Mouse (Mus musculus): ENCODE results near the gene Pheta2. TPM values are rescaled to one million over a fixed set of nuclear protein-coding genes. Genes with fewer than 3 reads are reported as not detected.
A peak's percentile ranks its signal among the peaks of the same experiment; 100 is the strongest.

The Pheta2 gene
- polyA plus RNA-seq (2016; fragmentation: Nextera tagmentation; extraction: Ambion mirVana): 11.1 and 12.0 TPM in 2 replicates

- H3K36me3 ChIP-seq: peaks cover 38% of the 10 kb centered on the region
- under 1% methylated on average over 41 of the region's 41 CpGs for WGBS
- peaks cover 48% of the 10 kb centered on the region for H3K4me1 ChIP-seq
- peaks cover 6% of the 10 kb centered on the region for H3K27me3 ChIP-seq (ENCODE audit: insufficient read depth, poor library complexity, severe bottlenecking)
- DNase-seq (ENCODE audit: low spot score): peak; percentile 98
- H3K27ac ChIP-seq: peak within 1 kb of the TSS; percentile 91
- no peaks in the 10 kb centered on the region for H3K9me3 ChIP-seq
- peak within 1 kb of the TSS; percentile 68 for H3K4me3 ChIP-seq
Observed at GRCm38 (mm10) chr15:82338593-82339112, at the start of gene Pheta2, which contains the start of the genes Naga and Smdt1. Gene Pheta2, plus strand, starts transcription at chr15:82338942. Gene Naga, minus strand, starts transcription at chr15:82338925. Gene Smdt1, plus strand, starts transcription at chr15:82338959.

GRCm38 (mm10) chr15:82290252-82290651, 48.5 kb upstream of the Pheta2 start:
- no peaks in the 10 kb centered on the region for H3K9me3 ChIP-seq
- no peak for DNase-seq (ENCODE audit: low spot score)
- no peak overlapping the region for H3K4me3 ChIP-seq
- no peaks in the 10 kb centered on the region for H3K36me3 ChIP-seq
- H3K27me3 ChIP-seq (ENCODE audit: insufficient read depth, poor library complexity, severe bottlenecking): 0 out of 2 replicates have a peak, but pooled peaks cover 4% of the 10 kb centered on the region
- H3K27ac ChIP-seq: no peak overlapping the region
- WGBS: 85% methylated on average over 7 of the region's 7 CpGs
- H3K4me1 ChIP-seq: peaks cover 21% of the 10 kb centered on the region

- H3K27me3 ChIP-seq (ENCODE audit: insufficient read depth, poor library complexity, severe bottlenecking): 0 out of 2 replicates have a peak, but pooled peaks cover 4% of the 10 kb centered on the region
- no peaks in the 10 kb centered on the region for H3K36me3 ChIP-seq
- no peaks in the 10 kb centered on the region for H3K9me3 ChIP-seq
- H3K27ac ChIP-seq: no peak overlapping the region
- DNase-seq (ENCODE audit: low spot score): no peak
- H3K4me1 ChIP-seq: peaks cover 14% of the 10 kb centered on the region
- 15% methylated on average over 5 of the region's 5 CpGs for WGBS
- peak overlapping the region; percentile 42 for H3K4me3 ChIP-seq
Observed at GRCm38 (mm10) chr15:82292851-82293250, 45.9 kb upstream of the Pheta2 start.

GRCm38 (mm10) chr15:82293271-82293711, 45.5 kb upstream of the Pheta2 start:
- DNase-seq (ENCODE audit: low spot score): no peak
- Histone ChIP-seq H3K27me3 (ENCODE audit: insufficient read depth, poor library complexity, severe bottlenecking) (0 out of 2 replicates have a peak, but pooled peaks cover 4% of the 10 kb centered on the region), H3K27ac (no peak overlapping the region), H3K4me3 (peak overlapping the region; percentile 42), H3K9me3 (no peaks in the 10 kb centered on the region), H3K4me1 (peaks cover 14% of the 10 kb centered on the region), H3K36me3 (no peaks in the 10 kb centered on the region)
- WGBS: 12% methylated on average over 7 of the region's 7 CpGs

- no peaks in the 10 kb centered on the region for H3K36me3 ChIP-seq
- no peak for DNase-seq (ENCODE audit: low spot score)
- WGBS: 51% methylated on average over 8 of the region's 8 CpGs
- H3K4me3 ChIP-seq: no peak overlapping the region
- peaks cover 9% of the 10 kb centered on the region for H3K27me3 ChIP-seq (ENCODE audit: insufficient read depth, poor library complexity, severe bottlenecking)
- no peak overlapping the region for H3K27ac ChIP-seq
- H3K4me1 ChIP-seq: peaks cover 19% of the 10 kb centered on the region
- H3K9me3 ChIP-seq: peaks cover 3% of the 10 kb centered on the region; the same call in 1 of the 2 replicates
Observed at GRCm38 (mm10) chr15:82294059-82294458, 44.7 kb upstream of the Pheta2 start.

GRCm38 (mm10) chr15:82298764-82299561, 39.8 kb upstream of the Pheta2 start, which contains the start of gene Wbp2nl:
Gene Wbp2nl, plus strand, starts transcription at chr15:82298954.
- WGBS: 48% methylated on average over 39 of the region's 39 CpGs
- no peaks in the 10 kb centered on the region for H3K36me3 ChIP-seq
- H3K9me3 ChIP-seq: peaks cover 3% of the 10 kb centered on the region; the same call in 1 of the 2 replicates
- no peak for DNase-seq (ENCODE audit: low spot score)
- H3K27ac ChIP-seq: 0 out of 2 replicates have a peak within 1 kb of the TSS, but pooled peaks have one; percentile 24
- H3K27me3 ChIP-seq (ENCODE audit: insufficient read depth, poor library complexity, severe bottlenecking): peaks cover 12% of the 10 kb centered on the region
- H3K4me3 ChIP-seq: peak within 1 kb of the TSS; percentile 38
- peaks cover 9% of the 10 kb centered on the region for H3K4me1 ChIP-seq

- Histone ChIP-seq H3K27me3 (ENCODE audit: insufficient read depth, poor library complexity, severe bottlenecking) (no peaks in the 10 kb centered on the region), H3K27ac (no peak overlapping the region), H3K9me3 (no peaks in the 10 kb centered on the region), H3K4me3 (no peak overlapping the region), H3K4me1 (no peaks in the 10 kb centered on the region), H3K36me3 (no peaks in the 10 kb centered on the region)
- WGBS: 70% methylated on average over 3 of the region's 3 CpGs
- DNase-seq (ENCODE audit: low spot score): no peak
Observed at GRCm38 (mm10) chr15:82307107-82307506, 31.6 kb upstream of the Pheta2 start.

- Histone ChIP-seq H3K4me3 (no peak overlapping the region), H3K27ac (no peak overlapping the region), H3K36me3 (no peaks in the 10 kb centered on the region), H3K9me3 (no peaks in the 10 kb centered on the region), H3K4me1 (no peaks in the 10 kb centered on the region), H3K27me3 (ENCODE audit: insufficient read depth, poor library complexity, severe bottlenecking) (no peaks in the 10 kb centered on the region)
- 74% methylated on average over 3 of the region's 3 CpGs for WGBS
- no peak for DNase-seq (ENCODE audit: low spot score)
Observed at GRCm38 (mm10) chr15:82308416-82308815, 30.3 kb upstream of the Pheta2 start.

GRCm38 (mm10) chr15:82317839-82318238, 20.9 kb upstream of the Pheta2 start:
- no peak overlapping the region for H3K27ac ChIP-seq
- no peaks in the 10 kb centered on the region for H3K27me3 ChIP-seq (ENCODE audit: insufficient read depth, poor library complexity, severe bottlenecking)
- no peaks in the 10 kb centered on the region for H3K9me3 ChIP-seq
- DNase-seq (ENCODE audit: low spot score): no peak
- no peaks in the 10 kb centered on the region for H3K4me1 ChIP-seq
- no peak overlapping the region for H3K4me3 ChIP-seq
- 81% methylated on average over 6 of the region's 6 CpGs for WGBS
- H3K36me3 ChIP-seq: no peaks in the 10 kb centered on the region

- H3K4me1 ChIP-seq: no peaks in the 10 kb centered on the region
Observed at GRCm38 (mm10) chr15:82319613-82320012, 19.1 kb upstream of the Pheta2 start.

GRCm38 (mm10) chr15:82322195-82322594, 16.5 kb upstream of the Pheta2 start:
- 78% methylated on average over 8 of the region's 8 CpGs for WGBS
- H3K27ac ChIP-seq: no peak overlapping the region
- no peak for DNase-seq (ENCODE audit: low spot score)
- no peaks in the 10 kb centered on the region for H3K27me3 ChIP-seq (ENCODE audit: insufficient read depth, poor library complexity, severe bottlenecking)
- H3K4me3 ChIP-seq: no peak overlapping the region
- no peaks in the 10 kb centered on the region for H3K36me3 ChIP-seq
- no peaks in the 10 kb centered on the region for H3K9me3 ChIP-seq
- no peaks in the 10 kb centered on the region for H3K4me1 ChIP-seq

More at GRCm38 (mm10) chr15:82319613-82320012, 19.1 kb upstream of the Pheta2 start:
- no peak overlapping the region for H3K27ac ChIP-seq
- no peak for DNase-seq (ENCODE audit: low spot score)
- H3K36me3 ChIP-seq: no peaks in the 10 kb centered on the region
- no peaks in the 10 kb centered on the region for H3K9me3 ChIP-seq
- WGBS: 74% methylated on average over 1 of the region's 1 CpGs
- no peak overlapping the region for H3K4me3 ChIP-seq
- H3K27me3 ChIP-seq (ENCODE audit: insufficient read depth, poor library complexity, severe bottlenecking): no peaks in the 10 kb centered on the region

- DNase-seq (ENCODE audit: low spot score): no peak
- Histone ChIP-seq H3K9me3 (no peaks in the 10 kb centered on the region), H3K27ac (no peak overlapping the region), H3K4me3 (no peak overlapping the region), H3K27me3 (ENCODE audit: insufficient read depth, poor library complexity, severe bottlenecking) (no peaks in the 10 kb centered on the region), H3K4me1 (no peaks in the 10 kb centered on the region), H3K36me3 (peaks cover 11% of the 10 kb centered on the region; the same call in 1 of the 2 replicates)
- 78% methylated on average over 2 of the region's 2 CpGs for WGBS
Observed at GRCm38 (mm10) chr15:82325382-82325781, 13.4 kb upstream of the Pheta2 start.

- Histone ChIP-seq H3K36me3 (peaks cover 48% of the 10 kb centered on the region), H3K4me3 (no peak overlapping the region), H3K9me3 (no peaks in the 10 kb centered on the region), H3K4me1 (peaks cover 24% of the 10 kb centered on the region), H3K27ac (no peak overlapping the region), H3K27me3 (ENCODE audit: insufficient read depth, poor library complexity, severe bottlenecking) (peaks cover under 1% of the 10 kb centered on the region)
- no peak for DNase-seq (ENCODE audit: low spot score)
- WGBS: 97% methylated on average over 4 of the region's 4 CpGs
Observed at GRCm38 (mm10) chr15:82335194-82335593, 3.5 kb upstream of the Pheta2 start.
